ENCODE assay signal across 23 mouse cellular contexts in the genomic region with DNA sequence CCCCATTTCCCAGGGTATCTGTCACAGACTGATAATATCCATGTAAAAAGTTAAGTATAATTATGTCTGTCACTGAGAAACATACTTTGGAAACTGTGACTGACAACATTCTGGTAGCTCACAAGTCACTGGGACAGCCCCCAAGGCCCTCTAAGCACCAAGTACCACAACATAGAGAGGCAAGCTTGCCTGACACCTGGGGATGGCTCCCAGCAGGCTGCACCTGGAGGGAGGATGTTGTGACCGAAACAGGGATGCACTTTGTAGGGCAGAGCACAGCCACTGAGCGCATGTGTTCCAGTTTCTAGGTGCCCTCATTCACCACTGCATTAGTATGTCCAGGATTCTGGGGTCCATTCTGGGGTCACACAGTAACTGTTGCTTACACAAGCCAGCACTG.
DNase-seq lines count a peak whose midpoint lies in the region; ATAC-seq and TF ChIP-seq lines count a peak whose summit lies in the region.
"Had no signal": no experiment of that assay in that cellular context is flagged by ENCODE, and none has a peak within 500 bp of the region (broad histone marks: within the 10 kb centered on the region; RNA-seq: fewer than 3 reads in every experiment).

No protein-coding gene starts in this region.

- H3K4me3 ChIP-seq in CH12.LX (replicated peaks in 1 of 3; ENCODE audit: low read depth in 2 of 3, low read length in 2 of 3, poor library complexity in 1 of 3), result no peak overlapping the region
- no peak overlapping the region for H3K4me3 ChIP-seq in forebrain, embryonic 13.5 days
- H3K4me3 ChIP-seq: forebrain, embryonic 10.5 days; heart, adult 2 months; heart, embryonic 10.5 days; heart, embryonic 13.5 days; hindbrain, embryonic 10.5 days; hindbrain, embryonic 13.5 days had no signal

- TF ChIP-seq CTCF in CH12.LX (conservative IDR thresholded peaks at IDR 0.05 in 1 of 2, IDR thresholded peaks at IDR 0.05 in 1 of 2; ENCODE audit: low read depth in 2 of 2, low read length in 2 of 2), result no peak

- peaks cover 23 to 56% of the 10 kb centered on the region in 2 experiments for H3K4me1 ChIP-seq in CH12.LX (ENCODE audit: control insufficient read depth in 1 of 2, insufficient read depth in 2 of 2)
- peaks cover 29% of the 10 kb centered on the region for H3K4me1 ChIP-seq in forebrain, embryonic 13.5 days

- H3K9me3 ChIP-seq in CH12.LX (replicated peaks; ENCODE audit: low read length), result peaks cover 2% of the 10 kb centered on the region
- H3K9me3 ChIP-seq in forebrain, embryonic 13.5 days (replicated peaks), result no peaks in the 10 kb centered on the region
- H3K9me3 ChIP-seq: forebrain, embryonic 10.5 days; heart, embryonic 10.5 days; heart, embryonic 13.5 days; hindbrain, embryonic 10.5 days; hindbrain, embryonic 13.5 days had no signal

- 100% methylated on average over 2 of the region's 2 CpGs for WGBS in forebrain, embryonic 13.5 days

- in situ Hi-C loops in CH12.LX (cut with MboI; ENCODE audit: low pct_ligation_motif_present, low pct_unique_long_range_greater_than_20kb, low sequenced_read_pairs), result no loop called here

- peaks cover 4 to 19% of the 10 kb centered on the region in 2 experiments for H3K36me3 ChIP-seq in CH12.LX (replicated peaks in 1 of 2; ENCODE audit: control insufficient read depth in 1 of 2, insufficient read depth in 1 of 2, low read length in 1 of 2)
- peaks cover 55% of the 10 kb centered on the region for H3K36me3 ChIP-seq in forebrain, embryonic 13.5 days (ENCODE audit: poor library complexity, severe bottlenecking)

- no peak for TF ChIP-seq RAD21 in CH12.LX (IDR thresholded peaks at IDR 0.05; ENCODE audit: low read depth, low read length)

- no peak for TF ChIP-seq POLR2A in CH12.LX (IDR thresholded peaks at IDR 0.05; ENCODE audit: low read depth, low read length)

- H3K27ac ChIP-seq in CH12.LX (ENCODE audit: insufficient read depth, low read depth), result 0 out of 2 replicates have a peak overlapping the region, but pooled peaks have one; percentile 3
- H3K27ac ChIP-seq in forebrain, embryonic 13.5 days, result no peak overlapping the region
- H3K27ac ChIP-seq: forebrain, embryonic 10.5 days; heart, adult 2 months; heart, embryonic 10.5 days; heart, embryonic 13.5 days had no signal

- peak; percentile 65 for DNase-seq in CH12.LX (ENCODE audit: extremely low read depth)
- peak; percentile 89 for DNase-seq in thymus, postnatal 0 days (ENCODE audit: low spot score)
- peak; percentile 72 for DNase-seq in thymus, postnatal 25 days
- DNase-seq in ovary, postnatal 36 days (ENCODE audit: low spot score), result no peak
- DNase-seq in right cerebral cortex, postnatal 4 days, result no peak
- DNase-seq in cerebellum, postnatal 25 days, result no peak
- DNase-seq: adrenal gland, adult 8-10 months; adrenal gland, postnatal 25 days; cerebellum, adult 8-10 months; gastrocnemius, postnatal 10 days; gastrocnemius, postnatal 36 days; heart, adult 2 months; heart, postnatal 36 days had no signal

- ATAC-seq in inflammation-experienced regulatory T-cells, adult 6 months, result peak; percentile 42
- no peak for ATAC-seq in forebrain, embryonic 13.5 days
- ATAC-seq: CD4-positive, CD25-positive, alpha-beta regulatory T cell, adult 4 months; forebrain, embryonic 14.5 days; hindbrain, embryonic 16.5 days had no signal

- TF ChIP-seq EP300 in CH12.LX (IDR thresholded peaks at IDR 0.05; ENCODE audit: low read length), result peak; percentile 62

- H3K9ac ChIP-seq in CH12.LX (ENCODE audit: insufficient read depth, low read depth), result no peak overlapping the region
- H3K9ac ChIP-seq in forebrain, embryonic 13.5 days, result no peak overlapping the region
- H3K9ac ChIP-seq: heart, embryonic 13.5 days had no signal

- H3K4me2 ChIP-seq in CH12.LX (ENCODE audit: insufficient read depth, low read depth, poor library complexity, severe bottlenecking), result no peak overlapping the region
- H3K4me2 ChIP-seq in forebrain, embryonic 13.5 days, result no peak overlapping the region
- H3K4me2 ChIP-seq: heart, embryonic 13.5 days; hindbrain, embryonic 13.5 days had no signal

- H3K79me2 ChIP-seq in CH12.LX (replicated peaks; ENCODE audit: control insufficient read depth, extremely low read depth, insufficient read depth, poor library complexity, severe bottlenecking), result no peaks in the 10 kb centered on the region

- dilution Hi-C loops in CH12.LX (cut with MboI; ENCODE audit: extremely low pct_ligation_motif_present, extremely low pct_unique_long_range_greater_than_20kb, low sequenced_read_pairs), result no loop called here

- H3K27me3 ChIP-seq in CH12.LX (replicated peaks), result no peaks in the 10 kb centered on the region
- peaks cover 49% of the 10 kb centered on the region for H3K27me3 ChIP-seq in forebrain, embryonic 13.5 days
- H3K27me3 ChIP-seq: heart, embryonic 13.5 days; hindbrain, embryonic 13.5 days had no signal

TF ChIP-seq in CH12.LX, 34 proteins besides CTCF, POLR2A, EP300 and RAD21:
- 0 out of 2 replicates have a peak, but pooled peaks have one; percentile 1 for TF ChIP-seq SMC3 (IDR thresholded peaks at IDR 0.05; ENCODE audit: low read depth, low read length)
- no peak for TF ChIP-seq JUN (IDR thresholded peaks at IDR 0.05; ENCODE audit: insufficient read depth, low read depth, low read length)
- TF ChIP-seq ZKSCAN1 (IDR thresholded peaks at IDR 0.05; ENCODE audit: borderline replicate concordance, low read depth, low read length), result no peak
- TF ChIP-seq USF1 (IDR thresholded peaks at IDR 0.05; ENCODE audit: low read depth, low read length), result no peak
- TF ChIP-seq ZC3H11A (IDR thresholded peaks at IDR 0.05; ENCODE audit: low read depth, low read length), result no peak
- no peak for TF ChIP-seq NRF1 (IDR thresholded peaks at IDR 0.05; ENCODE audit: low read depth, low read length)
- TF ChIP-seq CHD1 (IDR thresholded peaks at IDR 0.05; ENCODE audit: low read depth, low read length), result no peak
- no peak for TF ChIP-seq ZMIZ1 (IDR thresholded peaks at IDR 0.05; ENCODE audit: low read depth, low read length)
- TF ChIP-seq USF2 (conservative IDR thresholded peaks at IDR 0.05; ENCODE audit: low read depth, low read length), result no peak
- peak; percentile 35; the same call in 1 of the 2 replicates for TF ChIP-seq ETS1 (conservative IDR thresholded peaks at IDR 0.05; ENCODE audit: low read depth, low read length)
- TF ChIP-seq PAX5 (IDR thresholded peaks at IDR 0.05; ENCODE audit: low read length), result no peak
- TF ChIP-seq MAX (IDR thresholded peaks at IDR 0.05; ENCODE audit: low read length), result no peak
- no peak for TF ChIP-seq KAT2A (IDR thresholded peaks at IDR 0.05; ENCODE audit: insufficient replicate concordance, low read length)
- TF ChIP-seq GABPA (IDR thresholded peaks at IDR 0.05; ENCODE audit: insufficient replicate concordance, low read depth, low read length), result no peak
- no peak for TF ChIP-seq NELFE (IDR thresholded peaks at IDR 0.05; ENCODE audit: low read depth, low read length)
- no peak for TF ChIP-seq ZNF384 (IDR thresholded peaks at IDR 0.05; ENCODE audit: low read depth, low read length)
- peak; percentile 87; the same call in 1 of the 2 replicates for TF ChIP-seq TCF12 (IDR thresholded peaks at IDR 0.05; ENCODE audit: low read depth, low read length)
- no peak for TF ChIP-seq POLR2AphosphoS2 (IDR thresholded peaks at IDR 0.05; ENCODE audit: low read depth, low read length)
- 0 out of 2 replicates have a peak, but pooled peaks have one; percentile 26 for TF ChIP-seq BHLHE40 (IDR thresholded peaks at IDR 0.05; ENCODE audit: low read depth, low read length)
- 0 out of 2 replicates have a peak, but pooled peaks have one; percentile 22 for TF ChIP-seq MYC (IDR thresholded peaks at IDR 0.05; ENCODE audit: low read depth, low read length)
- TF ChIP-seq E2F4 (IDR thresholded peaks at IDR 0.05; ENCODE audit: insufficient replicate concordance, low read depth, low read length), result no peak

Comparison
In these comparisons a context has a peak if more than half of its experiments do, and no peak if none do; other contexts are left out.
1. DNase-seq: peak in CH12.LX (single experiment), thymus, postnatal 0 days (single experiment) and thymus, postnatal 25 days (single experiment); none in ovary, postnatal 36 days (single experiment), right cerebral cortex, postnatal 4 days (single experiment) and cerebellum, postnatal 25 days (0 of 2).